Comparison of ENCODE assay signal across 27 mouse cellular contexts in genomic region chr15:59804394-59804793, GRCm38 (mm10).
DNase-seq lines count a peak whose midpoint lies in the region; ATAC-seq and TF ChIP-seq lines count a peak whose summit lies in the region.
"Had no signal": no experiment of that assay in that cellular context is flagged by ENCODE, and none has a peak within 500 bp of the region (broad histone marks: within the 10 kb centered on the region; RNA-seq: fewer than 3 reads in every experiment).

No protein-coding gene starts in this region.

- 70% methylated on average over 7 of the region's 7 CpGs for WGBS in lung, postnatal 0 days

- no peaks in the 10 kb centered on the region for H3K4me1 ChIP-seq in lung, postnatal 0 days (ENCODE audit: insufficient read depth, low read depth, low read length)
- H3K4me1 ChIP-seq: embryonic facial prominence, embryonic 13.5 days; embryonic facial prominence, embryonic 15.5 days; forebrain, embryonic 10.5 days; forebrain, embryonic 12.5 days had no signal

- no peak overlapping the region for H3K4me3 ChIP-seq in lung, postnatal 0 days (ENCODE audit: low read depth, low read length)
- H3K4me3 ChIP-seq: embryonic facial prominence, embryonic 13.5 days; embryonic facial prominence, embryonic 15.5 days; erythroblast, embryonic 14.5 days; forebrain, embryonic 10.5 days; forebrain, embryonic 12.5 days had no signal

- no peak overlapping the region for H3K9ac ChIP-seq in lung, postnatal 0 days (replicated peaks; ENCODE audit: low read depth)
- H3K9ac ChIP-seq: embryonic facial prominence, embryonic 13.5 days; embryonic facial prominence, embryonic 15.5 days; forebrain, embryonic 12.5 days had no signal

- TF ChIP-seq CTCF in lung, postnatal 0 days (IDR thresholded peaks at IDR 0.05), result no peak

- no peak overlapping the region for H3K27ac ChIP-seq in lung, postnatal 0 days (ENCODE audit: low read length)
- H3K27ac ChIP-seq: embryonic facial prominence, embryonic 13.5 days; embryonic facial prominence, embryonic 15.5 days; forebrain, embryonic 10.5 days; forebrain, embryonic 12.5 days had no signal

- H3K9me3 ChIP-seq in lung, postnatal 0 days (ENCODE audit: low read length), result no peaks in the 10 kb centered on the region
- H3K9me3 ChIP-seq: embryonic facial prominence, embryonic 13.5 days; embryonic facial prominence, embryonic 15.5 days; forebrain, embryonic 10.5 days; forebrain, embryonic 12.5 days; G1E had no signal

- no peak overlapping the region for H3K4me2 ChIP-seq in lung, postnatal 0 days (replicated peaks; ENCODE audit: low read depth, low read length)
- H3K4me2 ChIP-seq: embryonic facial prominence, embryonic 13.5 days; embryonic facial prominence, embryonic 15.5 days; forebrain, embryonic 12.5 days had no signal

- ATAC-seq in lung, postnatal 0 days, result no peak
- ATAC-seq: CD4-positive, CD25-positive, alpha-beta regulatory T cell, adult 4 months; forebrain, embryonic 14.5 days; forebrain, embryonic 16.5 days had no signal

- no peak for TF ChIP-seq EP300 in lung, postnatal 0 days (IDR thresholded peaks at IDR 0.05)

- DNase-seq in heart, adult 11 months, result peak; percentile 66
- DNase-seq in heart, adult 18-20 months, result no peak
- peak; percentile 26 for DNase-seq in ovary, postnatal 36 days (ENCODE audit: low spot score)
- no peak for DNase-seq in ovary, postnatal 10 days (ENCODE audit: low spot score)
- peak; percentile 59 for DNase-seq in Muller cell, postnatal 12 days (ENCODE audit: inconsistent ontology term)
- DNase-seq in lung, postnatal 0 days (ENCODE audit: low spot score), result no peak
- DNase-seq: adrenal gland, adult 2 months; adrenal gland, postnatal 10 days; adrenal gland, postnatal 25 days; B cell, adult 2 months; cerebellum, adult 11 months; cerebellum, adult 18-20 months; cerebellum, adult 8-10 months; cerebellum, adult 9-11 months; cerebellum, postnatal 14 days; cerebellum, postnatal 36 days; embryo, embryonic 11 days had no signal

- no peaks in the 10 kb centered on the region for H3K36me3 ChIP-seq in lung, postnatal 0 days (ENCODE audit: insufficient read depth, low read length)
- H3K36me3 ChIP-seq: embryonic facial prominence, embryonic 13.5 days; embryonic facial prominence, embryonic 15.5 days; forebrain, embryonic 10.5 days; forebrain, embryonic 12.5 days; G1E had no signal

- H3K27me3 ChIP-seq in lung, postnatal 0 days (replicated peaks; ENCODE audit: insufficient read depth, low read length), result no peaks in the 10 kb centered on the region
- H3K27me3 ChIP-seq: CH12.LX; embryonic facial prominence, embryonic 13.5 days; embryonic facial prominence, embryonic 15.5 days; forebrain, embryonic 12.5 days had no signal

Comparison
In these comparisons a context has a peak if more than half of its experiments do, and no peak if none do; other contexts are left out.
1. DNase-seq: peak in heart, adult 11 months (single experiment), ovary, postnatal 36 days (single experiment) and Muller cell, postnatal 12 days (single experiment); none in heart, adult 18-20 months (0 of 2), ovary, postnatal 10 days (single experiment) and lung, postnatal 0 days (single experiment).